Mouse (Mus musculus) left cerebral cortex, postnatal 25 days (tissue): ENCODE results near the gene 2210016L21Rik. TPM values are rescaled to one million over a fixed set of nuclear protein-coding genes. Genes with fewer than 3 reads are reported as not detected.

Source experiments
- DNase-seq, 2 experiments: peaks; one replicate each; pipeline ENCODE4 v3.0.0; 2022; ENCODE audit warnings: low spot score in 2 of 2, mixed read lengths in 1 of 2
- intact Hi-C: fragments of 180-260 bp; cut with DNase I; formaldehyde crosslinking; loops from one replicate; pipeline ENCODE4 v1.15.1; 2025
- total RNA-seq, 2 experiments: library from RNA; stranded (reverse); gene quantifications; 2 replicates each; pipeline ENCODE4 v1.2.3; 2021

The 2210016L21Rik gene
- total RNA-seq, 2 experiments from 2014 or later, result 201 to 203 TPM

DNA sequence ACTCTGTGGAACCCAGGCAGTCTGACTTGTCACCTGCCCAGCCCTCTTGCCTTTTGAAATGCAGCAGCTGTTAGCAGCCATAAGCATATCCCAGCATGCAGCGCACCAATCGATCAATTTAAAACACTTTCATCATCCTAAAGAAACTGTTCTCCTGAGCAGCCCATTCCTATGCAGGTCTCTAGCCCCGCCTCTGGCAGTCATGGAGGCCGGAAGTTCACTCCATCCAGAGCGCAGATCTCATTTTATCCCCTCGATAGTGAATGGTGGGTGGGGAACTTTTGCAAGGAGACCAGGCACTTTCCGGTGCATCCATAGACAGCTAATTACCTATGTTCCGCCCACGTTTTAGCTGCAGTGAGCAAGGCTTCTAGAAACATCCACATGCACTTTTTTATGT lies 30.2 kb downstream of the 2210016L21Rik start:
- intact Hi-C loops, result no loop called here
- no peak for DNase-seq

GRCm38 (mm10) chr5:114973131-114973530 lies 31.2 kb downstream of the 2210016L21Rik start:
- DNase-seq, result no peak
- intact Hi-C loops, result no loop called here

DNA sequence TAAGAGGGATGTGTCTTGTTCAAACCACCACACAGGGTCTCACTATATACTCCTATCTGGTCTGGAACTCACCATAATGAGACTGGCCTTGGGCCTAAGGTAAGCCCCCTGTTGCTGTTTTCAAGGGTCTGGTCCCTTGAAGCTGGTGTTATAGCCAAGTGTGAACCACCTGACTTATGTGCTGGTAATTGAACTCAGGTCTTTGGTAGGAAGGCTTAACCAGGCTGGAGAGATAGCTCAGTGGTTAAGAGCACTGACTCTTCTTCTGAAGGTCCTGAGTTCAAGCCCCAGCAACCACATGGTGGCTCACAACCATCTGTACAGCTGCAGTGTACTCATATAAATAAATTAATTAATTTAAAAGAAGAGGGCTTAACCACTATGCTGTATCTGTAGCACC lies 35.0 kb downstream of the 2210016L21Rik start:
- intact Hi-C loops, result loop anchor here (5.0 kb wide), 1 partner anchor 180 kb away; the partner anchor contains the start of gene Mlec
- no peak for DNase-seq

GRCm38 (mm10) chr5:114978473-114978872 lies 36.5 kb downstream of the 2210016L21Rik start:
- intact Hi-C loops, result loop anchor here (2.0 to 5.0 kb wide), 3 partner anchors 128 to 258 kb away; partner anchors contain the start of gene Mlec
- DNase-seq, result peak in 1 of 2 experiments; percentile 7

DNA sequence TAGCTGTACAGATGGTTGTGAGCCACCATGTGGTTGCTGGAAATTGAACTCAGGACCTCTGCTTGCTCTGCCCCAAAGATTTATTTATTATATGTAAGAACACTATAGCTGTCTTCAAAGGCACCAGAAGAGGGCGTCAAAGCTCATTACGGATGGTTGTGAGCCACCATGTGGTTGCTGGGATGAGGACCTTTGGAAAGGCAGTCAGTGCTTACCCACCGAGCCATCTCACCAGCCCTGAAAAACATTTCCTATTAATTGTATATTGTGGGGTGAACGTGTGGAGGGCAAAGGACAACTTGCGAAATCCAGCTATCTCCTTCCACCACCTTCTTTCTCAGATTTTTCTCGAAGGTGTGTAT lies 36.9 kb downstream of the 2210016L21Rik start:
- peak; percentile 5 to 23 for DNase-seq
- intact Hi-C loops, result loop anchor here (1.0 to 5.0 kb wide), 4 partner anchors 97 to 258 kb away; partner anchors contain the start of gene Mlec

GRCm38 (mm10) chr5:114979250-114980121 lies 37.5 kb downstream of the 2210016L21Rik start:
- intact Hi-C loops, result loop anchor here (1.0 to 5.0 kb wide), 4 partner anchors 97 to 257 kb away; partner anchors contain the start of gene Mlec
- peak; percentile 79 to 84 for DNase-seq

- intact Hi-C loops, result no loop called here
- DNase-seq, result no peak
Measured at GRCm38 (mm10) chr5:114980122-114980748, 38.3 kb downstream of the 2210016L21Rik start.

- intact Hi-C loops, result no loop called here
- DNase-seq, result no peak
Measured at GRCm38 (mm10) chr5:114982001-114982400, 40.0 kb downstream of the 2210016L21Rik start.

- no peak for DNase-seq
- intact Hi-C loops, result no loop called here
Measured at GRCm38 (mm10) chr5:114985074-114985473, 43.1 kb downstream of the 2210016L21Rik start.

- intact Hi-C loops, result no loop called here
- no peak for DNase-seq
Measured at GRCm38 (mm10) chr5:114996447-114996846, 54.5 kb downstream of the 2210016L21Rik start.

- intact Hi-C loops, result no loop called here
- no peak for DNase-seq
Measured at GRCm38 (mm10) chr5:114997327-114997726, 55.4 kb downstream of the 2210016L21Rik start.

Other genes starting within 250 kb of the 2210016L21Rik start
- 10 to 100 TPM; 11.6 to 13.6 TPM for gene Tchp, start 234.4 kb upstream of the 2210016L21Rik start, total RNA-seq
- 10 to 100 TPM; 30.6 to 34.9 TPM for gene Ankrd13a, start 167.5 kb upstream of the 2210016L21Rik start, total RNA-seq
- gene Git2, start 166.6 kb upstream of the 2210016L21Rik start, total RNA-seq, result 10 to 100 TPM; 38.1 to 47.0 TPM
- 100 to 1,000 TPM; 162 to 177 TPM for gene 1500011B03Rik, start 118.7 kb upstream of the 2210016L21Rik start, total RNA-seq
- gene 4930519G04Rik, start 88.5 kb upstream of the 2210016L21Rik start, total RNA-seq, result not detected
- under 1 TPM; 0.85 to 0.87 TPM for gene Gm9936, start 83.5 kb upstream of the 2210016L21Rik start, total RNA-seq
- gene Oasl2, start 45.2 kb upstream of the 2210016L21Rik start, total RNA-seq, result 1 to 10 TPM; 1.1 to 2.6 TPM
- gene Oasl1, start 18.9 kb upstream of the 2210016L21Rik start, total RNA-seq, result under 1 TPM in 1 of 2 experiments, not detected in 1; 0.50 TPM
- not detected for gene Hnf1a, start 28.9 kb downstream of the 2210016L21Rik start, total RNA-seq
- 10 to 100 TPM; 91.9 to 92.5 TPM for gene Sppl3, start 69.0 kb downstream of the 2210016L21Rik start, total RNA-seq
- not detected for gene Gm10401, start 156.1 kb downstream of the 2210016L21Rik start, total RNA-seq
- 1 to 10 TPM; 6.8 TPM for gene Acads, start 177.2 kb downstream of the 2210016L21Rik start, total RNA-seq
- 10 to 100 TPM; 27.1 to 28.8 TPM for gene Unc119b, start 192.8 kb downstream of the 2210016L21Rik start, total RNA-seq
- gene Mlec, start 216.0 kb downstream of the 2210016L21Rik start, total RNA-seq, result 10 to 100 TPM; 86.2 to 87.5 TPM